Mouse (Mus musculus): ENCODE measurements at regions not wholly inside any gene's neighbourhood (a gene's known extent, or its start where the extent isn't known, plus 50 kb on each side); places are given as distances from the start of the nearest gene placed in this dataset.

DNA sequence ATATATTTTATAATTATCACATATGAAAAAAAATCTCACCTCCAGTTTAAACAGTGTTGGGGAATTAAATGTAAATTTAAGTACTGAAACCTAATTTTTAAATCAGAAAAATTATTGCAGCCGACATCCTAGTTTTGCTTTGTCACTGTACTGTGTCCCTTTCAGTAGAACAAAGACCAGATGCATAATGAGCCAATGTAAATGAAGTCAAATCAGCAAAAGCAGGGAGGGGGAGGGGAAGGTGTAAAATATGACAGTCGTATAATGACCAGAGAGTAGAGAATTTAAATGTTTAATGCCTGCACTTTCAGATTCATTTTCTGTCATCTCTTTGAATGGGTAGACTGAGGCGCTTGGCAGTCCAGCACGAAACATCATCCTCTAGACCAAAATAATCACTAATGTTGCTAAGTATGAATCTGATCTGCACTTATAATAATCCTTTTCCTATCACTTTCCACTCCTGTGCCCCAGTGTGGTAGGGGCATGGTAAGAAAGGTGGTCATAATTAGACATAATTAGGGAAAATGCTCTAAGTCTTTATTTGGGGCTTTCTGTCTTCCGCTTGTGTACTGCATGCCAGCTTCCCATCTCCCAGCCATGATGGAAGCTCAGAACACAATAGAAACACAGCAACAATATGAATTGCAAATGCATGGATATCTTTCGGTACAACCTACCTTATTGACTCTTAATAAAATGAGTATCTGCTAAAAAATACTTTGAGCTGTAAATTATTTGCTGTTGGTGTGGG, 356.0 kb upstream of the Tmem161b start:
- Histone ChIP-seq H3K36me3 (no peaks in the 10 kb centered on the region), H3K9ac (no peak overlapping the region), H3K4me2 (no peak overlapping the region), H3K27ac (replicated peaks) (no peak overlapping the region), H3K9me3 (no peaks in the 10 kb centered on the region), H3K4me3 (no peak overlapping the region), H3K27me3 (replicated peaks) (no peaks in the 10 kb centered on the region), H3K4me1 (no peaks in the 10 kb centered on the region)
- no peak for ATAC-seq (ENCODE audit: extremely low read depth, insufficient number of reproducible peaks, low FRiP score, low TSS enrichment)
- 75% methylated on average over 6 of the region's 6 CpGs for WGBS

DNA sequence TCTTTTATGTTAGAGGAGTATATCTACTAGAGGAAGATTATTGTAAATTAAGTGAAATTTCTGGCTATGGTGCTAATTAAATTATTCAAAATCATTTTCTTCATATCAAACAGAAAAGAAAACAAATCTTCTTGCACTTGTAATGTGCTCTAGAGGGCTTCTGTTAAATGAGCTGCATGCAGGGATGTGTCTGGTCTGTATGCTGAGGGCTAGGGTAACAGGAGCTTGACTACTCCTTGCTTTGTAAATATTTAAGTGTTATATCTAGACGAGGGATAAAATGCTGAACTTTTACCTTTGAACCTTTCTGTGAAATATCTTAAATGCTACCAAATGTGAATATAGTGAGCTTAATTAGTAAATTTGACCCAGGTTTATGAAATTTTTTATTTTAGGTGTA, 354.9 kb upstream of the Tmem161b start:
- Histone ChIP-seq H3K4me1 (no peaks in the 10 kb centered on the region), H3K4me3 (no peak overlapping the region), H3K27ac (replicated peaks) (no peak overlapping the region), H3K36me3 (no peaks in the 10 kb centered on the region), H3K9me3 (no peaks in the 10 kb centered on the region), H3K9ac (no peak overlapping the region), H3K27me3 (replicated peaks) (no peaks in the 10 kb centered on the region), H3K4me2 (no peak overlapping the region)
- ATAC-seq (ENCODE audit: extremely low read depth, insufficient number of reproducible peaks, low FRiP score, low TSS enrichment): no peak
- 53% methylated on average over 1 of the region's 1 CpGs for WGBS

DNA sequence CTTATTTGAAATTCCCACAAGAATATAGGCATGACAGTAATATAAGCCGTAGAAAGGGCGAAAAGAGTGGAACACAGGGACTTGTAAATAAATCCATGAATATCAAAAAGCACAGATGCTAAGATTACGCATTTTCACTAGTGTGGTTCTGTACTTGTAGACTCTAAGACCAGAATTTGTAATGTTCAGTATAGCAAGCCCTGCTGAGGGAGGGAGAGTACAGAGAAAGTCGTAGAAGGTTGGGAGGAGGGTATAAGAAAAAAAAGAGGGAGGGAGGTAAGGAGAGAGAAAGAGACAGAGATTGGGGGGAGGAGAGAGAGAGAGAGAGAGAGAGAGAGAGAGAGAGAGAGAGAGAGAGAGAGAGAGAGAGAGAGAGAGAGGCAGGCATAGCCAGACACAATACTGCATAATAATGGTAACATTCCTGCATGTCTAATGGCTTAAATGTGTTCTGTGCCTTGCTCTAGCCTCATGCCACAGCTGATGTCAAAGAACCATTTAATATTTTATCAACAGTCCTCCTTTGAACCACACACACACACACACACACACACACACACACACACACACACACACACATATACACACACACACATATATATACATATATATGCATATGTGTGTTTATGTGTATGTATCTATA, 354.1 kb upstream of the Tmem161b start:
- Histone ChIP-seq H3K27ac (replicated peaks) (no peak overlapping the region), H3K27me3 (replicated peaks) (no peaks in the 10 kb centered on the region), H3K4me3 (no peak overlapping the region), H3K9ac (no peak overlapping the region), H3K4me1 (no peaks in the 10 kb centered on the region), H3K36me3 (no peaks in the 10 kb centered on the region), H3K4me2 (no peak overlapping the region), H3K9me3 (no peaks in the 10 kb centered on the region)
- no peak for ATAC-seq (ENCODE audit: extremely low read depth, insufficient number of reproducible peaks, low FRiP score, low TSS enrichment)
- WGBS: 61% methylated on average over 4 of the region's 4 CpGs

DNA sequence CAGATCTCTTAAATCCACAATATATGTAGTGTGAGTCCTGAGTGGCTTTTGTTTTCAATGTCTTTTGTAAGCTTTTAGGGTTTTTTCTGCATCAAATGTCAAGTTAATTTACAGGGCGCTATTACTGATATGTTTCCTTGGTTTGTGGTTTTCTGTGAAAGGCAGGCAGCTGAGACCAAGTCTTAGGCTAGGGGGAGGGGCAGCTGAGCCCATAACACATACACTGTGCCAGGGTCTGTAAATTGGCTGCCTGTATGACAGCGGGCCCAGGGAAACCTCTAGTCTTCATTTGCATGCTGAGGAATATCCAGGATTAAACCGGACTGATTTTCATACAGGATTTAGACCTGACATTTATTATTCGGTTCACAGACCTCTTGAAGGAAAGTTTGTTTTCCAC, 353.2 kb upstream of the Tmem161b start:
- Histone ChIP-seq H3K9me3 (no peaks in the 10 kb centered on the region), H3K27ac (replicated peaks) (no peak overlapping the region), H3K36me3 (no peaks in the 10 kb centered on the region), H3K9ac (no peak overlapping the region), H3K4me2 (no peak overlapping the region), H3K4me3 (no peak overlapping the region), H3K27me3 (replicated peaks) (no peaks in the 10 kb centered on the region), H3K4me1 (no peaks in the 10 kb centered on the region)
- 59% methylated on average over 4 of the region's 4 CpGs for WGBS
- ATAC-seq (ENCODE audit: extremely low read depth, insufficient number of reproducible peaks, low FRiP score, low TSS enrichment): no peak

DNA sequence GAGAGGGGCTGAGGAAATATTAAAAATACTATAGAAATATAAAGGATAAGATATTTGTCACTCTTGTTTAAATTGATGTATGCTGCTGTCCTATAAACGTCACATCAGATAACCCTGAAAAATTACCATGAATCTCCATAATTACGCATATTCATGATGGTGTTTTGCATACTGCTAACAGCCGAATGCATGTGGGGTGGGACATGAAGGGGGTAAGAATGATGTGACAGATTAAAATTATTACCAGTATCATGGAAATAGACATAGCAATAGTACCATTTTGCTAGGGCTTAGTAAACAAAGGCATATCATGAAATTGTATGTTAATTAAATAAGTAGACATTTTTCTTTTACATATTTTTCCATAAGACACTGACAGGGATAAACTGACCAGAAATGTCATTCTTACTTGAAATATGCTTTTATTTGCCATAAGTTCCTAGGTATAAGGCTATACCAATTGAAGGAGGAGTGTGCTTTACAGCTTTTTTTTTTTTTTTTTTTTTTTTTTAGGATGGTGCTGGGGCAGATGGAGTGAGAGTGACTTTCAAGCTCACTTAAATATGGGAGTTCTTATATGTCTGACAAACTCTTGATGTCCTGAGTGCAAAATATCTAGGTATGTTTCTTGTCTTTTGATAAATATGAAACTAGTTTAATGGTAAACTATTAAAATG, 349.8 kb upstream of the Tmem161b start:
- Histone ChIP-seq H3K9me3 (no peaks in the 10 kb centered on the region), H3K4me1 (no peaks in the 10 kb centered on the region), H3K27ac (replicated peaks) (no peak overlapping the region), H3K4me2 (no peak overlapping the region), H3K36me3 (no peaks in the 10 kb centered on the region), H3K27me3 (replicated peaks) (no peaks in the 10 kb centered on the region), H3K4me3 (no peak overlapping the region), H3K9ac (no peak overlapping the region)
- ATAC-seq (ENCODE audit: extremely low read depth, insufficient number of reproducible peaks, low FRiP score, low TSS enrichment): no peak
- 58% methylated on average over 3 of the region's 3 CpGs for WGBS

DNA sequence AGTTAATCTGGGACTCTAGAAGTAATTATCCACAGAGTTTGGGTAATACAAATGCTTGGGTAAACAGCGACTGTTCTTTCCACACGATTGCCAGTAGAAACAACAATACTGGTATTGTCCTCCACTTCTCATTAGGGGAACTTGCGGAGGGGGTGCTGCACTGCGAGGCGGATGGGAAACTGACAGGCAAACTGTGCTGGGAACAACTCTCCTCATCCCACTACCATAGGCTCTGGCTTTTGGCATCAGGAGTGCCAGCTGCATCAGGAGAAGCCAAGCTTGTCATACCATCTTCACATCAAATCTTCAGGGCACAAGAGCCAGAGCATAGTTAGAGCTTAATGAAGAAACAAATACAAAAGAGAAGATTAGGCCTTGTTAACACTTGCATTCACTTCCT, 349.2 kb upstream of the Tmem161b start:
- H3K4me1 ChIP-seq: no peaks in the 10 kb centered on the region
- no peak for ATAC-seq (ENCODE audit: extremely low read depth, insufficient number of reproducible peaks, low FRiP score, low TSS enrichment)
- H3K9me3 ChIP-seq: no peaks in the 10 kb centered on the region
- no peak overlapping the region for H3K4me3 ChIP-seq
- H3K36me3 ChIP-seq: no peaks in the 10 kb centered on the region
- 40% methylated on average over 5 of the region's 5 CpGs for WGBS
- no peak overlapping the region for H3K4me2 ChIP-seq
- H3K9ac ChIP-seq: no peak overlapping the region
- H3K27me3 ChIP-seq (replicated peaks): no peaks in the 10 kb centered on the region
- H3K27ac ChIP-seq (replicated peaks): no peak overlapping the region

DNA sequence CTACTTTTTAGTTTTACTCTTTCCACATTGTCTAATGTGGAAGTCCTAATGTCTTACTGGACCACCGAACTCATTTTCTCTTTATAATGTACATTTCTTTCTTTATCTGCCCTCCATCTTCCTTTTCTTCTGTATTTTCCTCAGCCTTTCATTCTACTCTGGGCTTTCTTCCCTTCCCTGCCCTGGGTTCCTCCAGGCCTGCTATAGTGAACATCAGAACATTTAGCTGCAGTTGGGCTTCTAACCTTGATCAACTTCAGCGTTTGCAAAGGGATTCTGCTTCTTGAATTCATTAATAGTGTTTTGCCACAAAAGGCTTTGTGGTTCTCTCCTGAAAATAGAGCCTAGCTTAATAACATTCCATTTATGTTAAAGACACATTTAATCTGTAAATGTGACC, 342.5 kb upstream of the Tmem161b start:
- no peaks in the 10 kb centered on the region for H3K9me3 ChIP-seq
- H3K4me3 ChIP-seq: no peak overlapping the region
- H3K4me1 ChIP-seq: no peaks in the 10 kb centered on the region
- no peak overlapping the region for H3K4me2 ChIP-seq
- ATAC-seq (ENCODE audit: extremely low read depth, insufficient number of reproducible peaks, low FRiP score, low TSS enrichment): no peak
- 71% methylated on average over 2 of the region's 2 CpGs for WGBS
- no peaks in the 10 kb centered on the region for H3K36me3 ChIP-seq
- no peak overlapping the region for H3K27ac ChIP-seq (replicated peaks)
- no peaks in the 10 kb centered on the region for H3K27me3 ChIP-seq (replicated peaks)
- no peak overlapping the region for H3K9ac ChIP-seq

DNA sequence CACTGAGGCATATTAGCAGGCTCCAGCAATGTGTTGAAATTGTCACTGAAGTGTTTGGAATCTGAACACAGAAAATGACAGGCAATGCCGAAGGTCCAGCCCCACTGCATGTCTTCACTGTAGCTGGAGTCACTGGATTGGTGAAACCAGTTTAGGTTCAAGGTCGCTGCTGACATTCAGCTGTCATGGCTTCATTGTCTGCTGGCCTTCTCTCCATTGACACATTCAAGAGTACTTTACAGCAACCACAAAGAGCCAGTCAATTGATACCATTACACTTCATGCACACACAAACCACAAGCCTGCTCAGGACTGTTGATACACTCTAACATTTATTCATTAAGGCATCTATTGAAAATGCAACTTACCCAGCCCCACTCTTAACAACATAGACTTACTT, 341.8 kb upstream of the Tmem161b start:
- WGBS: 56% methylated on average over 2 of the region's 2 CpGs
- Histone ChIP-seq H3K4me3 (no peak overlapping the region), H3K27me3 (replicated peaks) (no peaks in the 10 kb centered on the region), H3K9me3 (no peaks in the 10 kb centered on the region), H3K27ac (replicated peaks) (no peak overlapping the region), H3K36me3 (no peaks in the 10 kb centered on the region), H3K9ac (no peak overlapping the region), H3K4me1 (no peaks in the 10 kb centered on the region), H3K4me2 (no peak overlapping the region)
- no peak for ATAC-seq (ENCODE audit: extremely low read depth, insufficient number of reproducible peaks, low FRiP score, low TSS enrichment)

DNA sequence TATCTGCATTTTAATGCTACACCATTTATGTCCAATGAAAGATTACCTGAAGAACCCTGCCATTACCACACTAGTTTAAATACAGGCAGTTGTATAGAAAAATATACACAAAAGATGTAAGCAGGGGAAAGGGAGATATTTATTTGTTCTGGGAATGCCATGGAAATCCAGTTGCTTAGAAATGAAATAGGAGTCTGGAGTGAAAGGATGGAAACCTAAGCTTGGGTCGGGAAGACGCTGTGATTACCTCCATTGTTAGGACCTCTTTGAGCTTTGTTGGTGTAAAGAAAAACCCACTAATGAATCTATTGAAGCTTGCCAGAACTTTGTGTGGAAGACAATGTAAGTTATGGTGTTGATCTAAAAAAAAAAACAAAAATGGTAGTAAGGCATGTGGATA, 341.3 kb upstream of the Tmem161b start:
- ATAC-seq (ENCODE audit: extremely low read depth, insufficient number of reproducible peaks, low FRiP score, low TSS enrichment): no peak
- Histone ChIP-seq H3K4me1 (no peaks in the 10 kb centered on the region), H3K36me3 (no peaks in the 10 kb centered on the region), H3K9ac (no peak overlapping the region), H3K4me2 (no peak overlapping the region), H3K9me3 (no peaks in the 10 kb centered on the region), H3K27ac (replicated peaks) (no peak overlapping the region), H3K27me3 (replicated peaks) (no peaks in the 10 kb centered on the region), H3K4me3 (no peak overlapping the region)
- 90% methylated on average over 2 of the region's 2 CpGs for WGBS

DNA sequence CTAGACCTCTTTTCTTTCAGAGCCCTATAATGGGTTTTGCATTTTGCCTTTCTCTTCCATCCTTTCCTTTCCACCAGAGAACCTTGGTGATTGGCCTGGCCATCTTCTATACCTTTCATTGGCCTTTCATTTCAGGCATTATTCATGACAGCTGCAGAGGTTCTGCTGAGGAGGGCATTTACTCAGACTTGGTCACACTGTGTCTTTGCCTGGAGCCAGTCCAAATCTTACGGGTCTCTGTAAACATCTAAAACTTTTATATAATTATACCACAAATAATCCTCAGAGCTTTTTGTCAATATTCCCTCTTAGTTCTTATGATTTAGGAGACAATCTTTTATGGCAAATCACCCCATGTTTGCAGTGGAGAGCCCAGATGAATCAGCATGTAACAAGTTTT, 339.3 kb upstream of the Tmem161b start:
- Histone ChIP-seq H3K27me3 (replicated peaks) (no peaks in the 10 kb centered on the region), H3K27ac (replicated peaks) (no peak overlapping the region), H3K4me3 (no peak overlapping the region), H3K9ac (no peak overlapping the region), H3K9me3 (no peaks in the 10 kb centered on the region), H3K4me2 (no peak overlapping the region), H3K36me3 (no peaks in the 10 kb centered on the region), H3K4me1 (no peaks in the 10 kb centered on the region)
- WGBS: 88% methylated on average over 1 of the region's 1 CpGs
- ATAC-seq (ENCODE audit: extremely low read depth, insufficient number of reproducible peaks, low FRiP score, low TSS enrichment): no peak

DNA sequence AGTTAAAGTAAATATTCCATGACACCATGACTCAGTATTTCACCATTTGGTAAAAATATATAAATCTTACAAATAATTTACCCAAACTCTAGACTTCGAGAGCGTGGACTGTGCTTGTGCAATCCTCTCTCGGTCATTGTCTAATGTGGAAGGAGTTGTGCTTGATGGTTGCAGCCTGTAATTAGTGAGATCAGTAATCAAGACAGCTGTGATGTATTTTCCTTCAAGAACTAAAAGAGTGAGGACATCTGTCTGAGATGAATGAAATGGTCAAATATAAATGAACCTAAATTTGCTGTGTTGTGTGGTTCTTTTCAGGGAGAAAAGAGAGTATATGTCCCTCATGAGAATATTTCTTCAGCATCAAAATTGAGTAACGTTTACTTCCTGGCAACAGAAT, 338.3 kb upstream of the Tmem161b start:
- 73% methylated on average over 4 of the region's 4 CpGs for WGBS
- Histone ChIP-seq H3K9me3 (no peaks in the 10 kb centered on the region), H3K4me2 (no peak overlapping the region), H3K4me3 (no peak overlapping the region), H3K27me3 (replicated peaks) (no peaks in the 10 kb centered on the region), H3K9ac (no peak overlapping the region), H3K27ac (replicated peaks) (no peak overlapping the region), H3K36me3 (no peaks in the 10 kb centered on the region), H3K4me1 (no peaks in the 10 kb centered on the region)
- ATAC-seq (ENCODE audit: extremely low read depth, insufficient number of reproducible peaks, low FRiP score, low TSS enrichment): no peak

DNA sequence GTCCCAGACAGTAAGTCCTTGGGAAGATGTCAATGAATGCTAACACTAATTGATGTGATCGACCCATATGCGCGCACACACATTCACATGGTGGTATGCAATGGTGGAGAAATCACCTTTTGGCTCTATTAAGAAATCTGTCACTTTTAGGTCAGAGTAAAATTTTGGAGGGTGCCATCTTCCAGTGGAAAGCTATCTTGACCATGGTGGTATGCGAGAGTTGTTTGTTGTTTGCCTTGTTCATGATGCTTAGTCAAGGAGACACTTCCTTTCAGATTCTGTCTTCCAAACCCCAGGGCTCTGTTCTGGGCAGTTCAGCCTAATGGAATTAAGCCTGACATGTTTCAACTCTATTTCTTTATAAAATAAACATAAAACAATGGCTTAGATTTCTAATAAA, 337.9 kb upstream of the Tmem161b start:
- 78% methylated on average over 4 of the region's 4 CpGs for WGBS
- Histone ChIP-seq H3K4me1 (no peaks in the 10 kb centered on the region), H3K36me3 (no peaks in the 10 kb centered on the region), H3K27me3 (replicated peaks) (no peaks in the 10 kb centered on the region), H3K27ac (replicated peaks) (no peak overlapping the region), H3K4me3 (no peak overlapping the region), H3K9ac (no peak overlapping the region), H3K4me2 (no peak overlapping the region), H3K9me3 (no peaks in the 10 kb centered on the region)
- no peak for ATAC-seq (ENCODE audit: extremely low read depth, insufficient number of reproducible peaks, low FRiP score, low TSS enrichment)
